Mouse (Mus musculus) liver, embryonic 12.5 days (tissue): ENCODE measurements around the gene Senp1. TPM values are rescaled to one million over a fixed set of nuclear protein-coding genes. Genes with fewer than 3 reads are reported as not detected.

Experiments used
- ATAC-seq: fragments of 200-750 bp; cut with Nextera tagmentation; 2 replicates; pipeline ENCODE4 v1.8.0; 2017; ENCODE audit warnings: moderate number of reproducible peaks, mild to moderate bottlenecking, moderate library complexity
- H3K27ac ChIP-seq: fragments of 300-500 bp; sonication (generic); 2 replicates; pipeline ENCODE4 v1.5.1; 2016; ENCODE audit warnings: mild to moderate bottlenecking
- H3K27me3 ChIP-seq: fragments of 300-500 bp; sonication (generic); replicated peaks from 2 replicates; pipeline ENCODE4 v1.6.1; 2016; ENCODE audit warnings: mild to moderate bottlenecking, moderate library complexity
- H3K36me3 ChIP-seq: fragments of 300-500 bp; sonication (generic); 2 replicates; pipeline ENCODE4 v1.6.1; 2016; ENCODE audit warnings: mild to moderate bottlenecking, moderate library complexity
- H3K4me1 ChIP-seq: fragments of 300-500 bp; sonication (generic); 2 replicates; pipeline ENCODE4 v1.6.1; 2016
- H3K4me2 ChIP-seq: fragments of 300-500 bp; sonication (generic); 2 replicates; pipeline ENCODE4 v1.6.1; 2016; ENCODE audit warnings: mild to moderate bottlenecking, moderate library complexity
- H3K4me3 ChIP-seq: fragments of 300-500 bp; sonication (generic); 2 replicates; pipeline ENCODE4 v1.5.1; 2016; ENCODE audit warnings: mild to moderate bottlenecking, moderate library complexity
- H3K9ac ChIP-seq: fragments of 300-500 bp; sonication (generic); 2 replicates; pipeline ENCODE4 v1.6.1; 2016; ENCODE audit warnings: mild to moderate bottlenecking, moderate library complexity
- H3K9me3 ChIP-seq: fragments of 300-500 bp; sonication (generic); replicated peaks from 2 replicates; pipeline ENCODE4 v1.6.1; 2016; ENCODE audit warnings: mild to moderate bottlenecking, moderate library complexity
- WGBS: fragments of 180-500 bp; shearing (Covaris S2); methylation state at CpG from one replicate; pipeline ENCODE4 v1.1.7; 2016; ENCODE audit not compliant: insufficient replicate concordance; 5-methylcytosine and 5-hydroxymethylcytosine counted together
- polyA plus RNA-seq: library from polyadenylated mRNA; unstranded; fragments of >200 nt; fragmentation: Nextera tagmentation; extraction: Ambion mirVana; gene quantifications from 2 replicates; pipeline ENCODE4 v1.2.1, GENCODE M21; 2016

Senp1 gene
- polyA plus RNA-seq, 1 experiment from 2014 or later = 28.4 TPM

DNA sequence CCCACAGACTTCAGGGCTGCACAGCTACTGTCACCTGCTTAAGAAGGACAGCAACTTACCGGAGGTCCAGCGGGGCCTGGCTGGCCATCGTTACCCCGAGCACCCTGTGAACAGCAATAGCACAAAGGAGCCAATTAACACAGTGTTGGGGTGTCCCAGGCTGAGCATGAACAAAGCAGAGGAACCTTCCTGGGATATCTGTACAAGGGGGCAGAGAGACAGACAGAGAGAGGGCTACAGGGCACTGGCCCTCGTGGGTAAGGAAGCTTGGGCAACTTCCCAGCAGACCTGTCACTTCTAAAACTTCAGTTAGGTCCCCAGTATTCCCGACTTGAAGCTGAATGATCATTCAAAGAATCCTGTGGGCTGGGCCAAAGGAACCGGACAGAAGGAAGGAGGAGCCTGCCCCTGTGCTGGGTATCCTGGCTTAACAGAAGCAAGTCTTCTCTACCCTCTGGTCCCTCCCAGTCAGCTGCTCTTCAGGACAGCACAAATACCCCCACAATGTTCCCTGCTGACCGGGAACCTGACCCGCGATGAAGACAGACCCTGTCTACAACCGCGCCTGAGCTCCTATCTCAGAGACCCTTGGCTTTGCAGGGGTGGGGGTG lies 102.2 kb downstream of the Senp1 start:
- Histone ChIP-seq H3K4me2 (no peak overlapping the region), H3K27ac (no peak overlapping the region), H3K4me1 (0 out of 2 replicates have a peak, but pooled peaks cover 8% of the 10 kb centered on the region), H3K36me3 (no peaks in the 10 kb centered on the region), H3K9me3 (no peaks in the 10 kb centered on the region), H3K27me3 (peaks cover 57% of the 10 kb centered on the region), H3K4me3 (no peak overlapping the region), H3K9ac (no peak overlapping the region)
- ATAC-seq = no peak
- 23% methylated on average over 12 of the region's 12 CpGs for WGBS

DNA sequence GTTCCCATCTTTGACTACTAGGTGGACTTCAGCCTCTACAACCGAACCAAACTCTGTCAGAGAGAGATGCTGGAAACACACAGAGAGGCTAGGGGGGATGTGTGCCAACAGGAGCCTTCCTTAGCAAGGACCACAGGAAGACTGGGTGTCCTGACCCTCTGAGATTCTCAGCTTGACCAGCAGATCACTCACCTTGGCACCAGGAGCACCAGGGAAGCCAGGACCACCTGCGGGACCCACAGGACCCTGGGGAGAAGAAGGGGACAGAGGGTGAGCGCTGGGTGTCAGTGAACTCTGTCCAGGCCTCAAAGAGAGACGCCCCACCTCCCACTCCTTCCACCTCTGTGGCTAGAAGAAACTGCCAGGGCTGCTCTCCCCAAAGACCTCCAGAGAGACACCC lies 102.8 kb downstream of the Senp1 start:
- H3K4me2 ChIP-seq = no peak overlapping the region
- no peak overlapping the region for H3K9ac ChIP-seq
- 0 out of 2 replicates have a peak, but pooled peaks cover 8% of the 10 kb centered on the region for H3K4me1 ChIP-seq
- 30% methylated on average over 4 of the region's 4 CpGs for WGBS
- H3K27ac ChIP-seq = no peak overlapping the region
- no peaks in the 10 kb centered on the region for H3K9me3 ChIP-seq
- no peak overlapping the region for H3K4me3 ChIP-seq
- H3K27me3 ChIP-seq = peaks cover 50% of the 10 kb centered on the region
- ATAC-seq = no peak
- no peaks in the 10 kb centered on the region for H3K36me3 ChIP-seq

DNA sequence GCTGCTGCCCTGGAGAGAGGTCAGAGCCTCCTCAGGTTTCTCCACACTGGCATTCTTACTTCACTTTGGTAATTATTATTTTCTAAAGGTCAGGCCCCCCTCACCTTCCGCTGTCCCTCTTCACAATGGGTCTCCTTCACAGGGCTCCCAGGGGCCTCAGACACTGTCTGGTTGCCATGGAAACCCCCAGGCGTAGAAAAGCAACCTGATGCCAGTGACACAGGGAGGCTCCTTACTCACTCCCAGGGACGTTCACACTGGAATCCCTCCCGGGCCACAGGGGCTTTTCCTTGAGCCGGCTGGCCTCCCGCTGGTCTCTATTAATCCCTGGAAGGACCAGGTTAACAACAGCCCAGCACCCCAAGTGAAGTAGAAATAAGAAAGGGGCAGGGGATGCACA lies 103.4 kb downstream of the Senp1 start:
- Histone ChIP-seq H3K9me3 (no peaks in the 10 kb centered on the region), H3K4me3 (no peak overlapping the region), H3K27me3 (peaks cover 50% of the 10 kb centered on the region), H3K4me1 (0 out of 2 replicates have a peak, but pooled peaks cover 8% of the 10 kb centered on the region), H3K27ac (no peak overlapping the region), H3K4me2 (no peak overlapping the region), H3K36me3 (no peaks in the 10 kb centered on the region), H3K9ac (no peak overlapping the region)
- 8% methylated on average over 6 of the region's 6 CpGs for WGBS
- no peak for ATAC-seq

DNA sequence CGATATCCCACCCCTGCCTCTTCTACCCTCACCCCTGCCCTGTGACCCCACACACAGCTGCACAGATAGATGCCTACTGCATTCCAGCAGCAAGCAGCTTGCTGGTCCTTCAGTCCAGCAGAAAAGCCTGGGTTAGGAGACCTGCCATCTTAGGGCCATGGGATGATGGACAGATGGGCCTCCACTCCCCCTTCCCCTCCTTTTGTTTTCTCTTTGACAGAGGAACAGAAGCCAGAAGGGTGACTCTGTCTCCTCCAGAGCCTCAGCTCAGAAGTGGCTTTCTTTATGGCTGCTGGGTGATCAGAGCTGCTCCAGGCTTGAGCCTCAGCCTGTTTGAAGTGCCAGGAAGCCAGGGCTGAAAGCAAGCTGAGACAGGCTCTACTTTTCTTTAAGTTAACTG lies 104.0 kb downstream of the Senp1 start:
- ATAC-seq = no peak
- 0 out of 2 replicates have a peak, but pooled peaks cover 8% of the 10 kb centered on the region for H3K4me1 ChIP-seq
- H3K9me3 ChIP-seq = no peaks in the 10 kb centered on the region
- peaks cover 45% of the 10 kb centered on the region for H3K27me3 ChIP-seq
- no peak overlapping the region for H3K27ac ChIP-seq
- no peak overlapping the region for H3K4me3 ChIP-seq
- H3K36me3 ChIP-seq = no peaks in the 10 kb centered on the region
- H3K4me2 ChIP-seq = no peak overlapping the region
- 60% methylated on average over 1 of the region's 1 CpGs for WGBS
- no peak overlapping the region for H3K9ac ChIP-seq

Other genes with a start within 250 kb of the Senp1 start
- 14.0 and 14.3 TPM in 2 replicates for gene Hdac7, start 249.2 kb downstream of the Senp1 start, polyA plus RNA-seq
- gene Vdr, start 183.1 kb downstream of the Senp1 start, polyA plus RNA-seq = 0.46 and 0.66 TPM in 2 replicates
- 15.6 and 18.1 TPM in 2 replicates for gene Tmem106c, start 129.5 kb downstream of the Senp1 start, polyA plus RNA-seq
- gene Col2a1, start 89.0 kb downstream of the Senp1 start, polyA plus RNA-seq = 1.1 and 1.3 TPM in 2 replicates
- gene Pfkm, start 1.2 kb downstream of the Senp1 start, polyA plus RNA-seq = 28.8 and 30.3 TPM in 2 replicates
- gene Asb8, start 71.9 kb upstream of the Senp1 start, polyA plus RNA-seq = 25.6 and 25.9 TPM in 2 replicates
- not detected in 2 replicates for gene Ccdc184, start 73.4 kb upstream of the Senp1 start, polyA plus RNA-seq
- not detected in 2 replicates for gene Olfr288, start 101.8 kb upstream of the Senp1 start, polyA plus RNA-seq
- not detected in 2 replicates for gene Gm44579, start 127.2 kb upstream of the Senp1 start, polyA plus RNA-seq
- gene Olfr287, start 127.3 kb upstream of the Senp1 start, polyA plus RNA-seq = not detected in 2 replicates
- not detected in 2 replicates for gene Olfr286, start 140.7 kb upstream of the Senp1 start, polyA plus RNA-seq
- gene H1fnt, start 163.5 kb upstream of the Senp1 start, polyA plus RNA-seq = not detected in 2 replicates
- gene Zfp641, start 202.4 kb upstream of the Senp1 start, polyA plus RNA-seq = 0.20 TPM in 1 of 2 replicates, not detected in the other
- not detected in 2 replicates for gene Olfr285, start 223.6 kb upstream of the Senp1 start, polyA plus RNA-seq
- gene Olfr284, start 247.2 kb upstream of the Senp1 start, polyA plus RNA-seq = not detected in 2 replicates